Mouse (Mus musculus): ENCODE measurements around the gene Ntng1. TPM values are rescaled to one million over a fixed set of nuclear protein-coding genes. Genes with fewer than 3 reads are reported as not detected.

Gene Ntng1
- polyA plus RNA-seq, 1 experiment = 13.6 TPM

GRCm38 (mm10) chr3:109942960-109943359 is 200.9 kb downstream of the Ntng1 start:
- Histone ChIP-seq H3K27ac (ENCODE audit: insufficient read depth, low read length) (no peak overlapping the region), H3K4me3 (ENCODE audit: insufficient read depth, low read length) (no peak overlapping the region), H3K4me1 (ENCODE audit: control insufficient read depth, insufficient read depth, low read length) (peaks cover 2% of the 10 kb centered on the region; the same call in 1 of the 2 replicates)
- TF ChIP-seq POLR2A (IDR thresholded peaks at IDR 0.05; ENCODE audit: extremely low read depth, insufficient read depth, low read length) = no peak
- TF ChIP-seq CTCF (IDR thresholded peaks at IDR 0.05; ENCODE audit: extremely low read depth, insufficient read depth, low read length) = no peak

- Histone ChIP-seq H3K4me3 (ENCODE audit: insufficient read depth, low read length) (no peak overlapping the region), H3K4me1 (ENCODE audit: control insufficient read depth, insufficient read depth, low read length) (peaks cover 2% of the 10 kb centered on the region; the same call in 1 of the 2 replicates), H3K27ac (ENCODE audit: insufficient read depth, low read length) (no peak overlapping the region)
- TF ChIP-seq POLR2A (IDR thresholded peaks at IDR 0.05; ENCODE audit: extremely low read depth, insufficient read depth, low read length) (no peak), CTCF (IDR thresholded peaks at IDR 0.05; ENCODE audit: extremely low read depth, insufficient read depth, low read length) (no peak)
Observed at GRCm38 (mm10) chr3:109937634-109938033, 206.2 kb downstream of the Ntng1 start.

GRCm38 (mm10) chr3:109936275-109936674 is 207.5 kb downstream of the Ntng1 start:
- TF ChIP-seq CTCF (IDR thresholded peaks at IDR 0.05; ENCODE audit: extremely low read depth, insufficient read depth, low read length) (no peak), POLR2A (IDR thresholded peaks at IDR 0.05; ENCODE audit: extremely low read depth, insufficient read depth, low read length) (no peak)
- H3K4me3 ChIP-seq (ENCODE audit: insufficient read depth, low read length) = no peak overlapping the region
- peaks cover 3% of the 10 kb centered on the region; the same call in 1 of the 2 replicates for H3K4me1 ChIP-seq (ENCODE audit: control insufficient read depth, insufficient read depth, low read length)
- no peak overlapping the region for H3K27ac ChIP-seq (ENCODE audit: insufficient read depth, low read length)

GRCm38 (mm10) chr3:109932261-109932660 is 211.6 kb downstream of the Ntng1 start:
- Histone ChIP-seq H3K4me1 (ENCODE audit: control insufficient read depth, insufficient read depth, low read length) (peaks cover 2% of the 10 kb centered on the region; the same call in 1 of the 2 replicates), H3K27ac (ENCODE audit: insufficient read depth, low read length) (no peak overlapping the region), H3K4me3 (ENCODE audit: insufficient read depth, low read length) (no peak overlapping the region)
- TF ChIP-seq POLR2A (IDR thresholded peaks at IDR 0.05; ENCODE audit: extremely low read depth, insufficient read depth, low read length) (no peak), CTCF (IDR thresholded peaks at IDR 0.05; ENCODE audit: extremely low read depth, insufficient read depth, low read length) (no peak)

GRCm38 (mm10) chr3:109931021-109931420 is 212.8 kb downstream of the Ntng1 start:
- Histone ChIP-seq H3K27ac (ENCODE audit: insufficient read depth, low read length) (no peak overlapping the region), H3K4me1 (ENCODE audit: control insufficient read depth, insufficient read depth, low read length) (peaks cover 2% of the 10 kb centered on the region; the same call in 1 of the 2 replicates)
- no peak for TF ChIP-seq CTCF (IDR thresholded peaks at IDR 0.05; ENCODE audit: extremely low read depth, insufficient read depth, low read length)
- TF ChIP-seq POLR2A (IDR thresholded peaks at IDR 0.05; ENCODE audit: extremely low read depth, insufficient read depth, low read length) = no peak

GRCm38 (mm10) chr3:109923788-109924187 is 220.0 kb downstream of the Ntng1 start:
- TF ChIP-seq POLR2A (IDR thresholded peaks at IDR 0.05; ENCODE audit: extremely low read depth, insufficient read depth, low read length) = no peak
- no peak for TF ChIP-seq CTCF (IDR thresholded peaks at IDR 0.05; ENCODE audit: extremely low read depth, insufficient read depth, low read length)
- H3K4me3 ChIP-seq (ENCODE audit: insufficient read depth, low read length) = no peak overlapping the region
- H3K27ac ChIP-seq (ENCODE audit: insufficient read depth, low read length) = no peak overlapping the region

More at GRCm38 (mm10) chr3:109931021-109931420, 212.8 kb downstream of the Ntng1 start:
- H3K4me3 ChIP-seq (ENCODE audit: insufficient read depth, low read length) = no peak overlapping the region

GRCm38 (mm10) chr3:109918996-109919395 is 224.8 kb downstream of the Ntng1 start:
- TF ChIP-seq POLR2A (IDR thresholded peaks at IDR 0.05; ENCODE audit: extremely low read depth, insufficient read depth, low read length) (no peak), CTCF (IDR thresholded peaks at IDR 0.05; ENCODE audit: extremely low read depth, insufficient read depth, low read length) (no peak)
- H3K4me1 ChIP-seq (ENCODE audit: control insufficient read depth, insufficient read depth, low read length) = peaks cover 2% of the 10 kb centered on the region
- H3K27ac ChIP-seq (ENCODE audit: insufficient read depth, low read length) = no peak overlapping the region
- H3K4me3 ChIP-seq (ENCODE audit: insufficient read depth, low read length) = no peak overlapping the region

More at GRCm38 (mm10) chr3:109923788-109924187, 220.0 kb downstream of the Ntng1 start:
- H3K4me1 ChIP-seq (ENCODE audit: control insufficient read depth, insufficient read depth, low read length) = no peaks in the 10 kb centered on the region; the same call in 1 of the 2 replicates

- TF ChIP-seq CTCF (IDR thresholded peaks at IDR 0.05; ENCODE audit: extremely low read depth, insufficient read depth, low read length) (no peak), POLR2A (IDR thresholded peaks at IDR 0.05; ENCODE audit: extremely low read depth, insufficient read depth, low read length) (no peak)
- Histone ChIP-seq H3K4me1 (ENCODE audit: control insufficient read depth, insufficient read depth, low read length) (peaks cover 2% of the 10 kb centered on the region), H3K4me3 (ENCODE audit: insufficient read depth, low read length) (no peak overlapping the region), H3K27ac (ENCODE audit: insufficient read depth, low read length) (no peak overlapping the region)
Observed at GRCm38 (mm10) chr3:109917926-109918694, 225.7 kb downstream of the Ntng1 start.

GRCm38 (mm10) chr3:109917077-109917476 is 226.7 kb downstream of the Ntng1 start:
- H3K27ac ChIP-seq (ENCODE audit: insufficient read depth, low read length) = no peak overlapping the region

GRCm38 (mm10) chr3:109914226-109914625 is 229.6 kb downstream of the Ntng1 start:
- H3K27ac ChIP-seq (ENCODE audit: insufficient read depth, low read length) = no peak overlapping the region
- TF ChIP-seq POLR2A (IDR thresholded peaks at IDR 0.05; ENCODE audit: extremely low read depth, insufficient read depth, low read length) (no peak), CTCF (IDR thresholded peaks at IDR 0.05; ENCODE audit: extremely low read depth, insufficient read depth, low read length) (no peak)
- no peak overlapping the region for H3K4me3 ChIP-seq (ENCODE audit: insufficient read depth, low read length)
- peaks cover 2% of the 10 kb centered on the region for H3K4me1 ChIP-seq (ENCODE audit: control insufficient read depth, insufficient read depth, low read length)

More at GRCm38 (mm10) chr3:109917077-109917476, 226.7 kb downstream of the Ntng1 start:
- TF ChIP-seq CTCF (IDR thresholded peaks at IDR 0.05; ENCODE audit: extremely low read depth, insufficient read depth, low read length) (no peak), POLR2A (IDR thresholded peaks at IDR 0.05; ENCODE audit: extremely low read depth, insufficient read depth, low read length) (no peak)
- peaks cover 2% of the 10 kb centered on the region for H3K4me1 ChIP-seq (ENCODE audit: control insufficient read depth, insufficient read depth, low read length)
- no peak overlapping the region for H3K4me3 ChIP-seq (ENCODE audit: insufficient read depth, low read length)

All from cortical plate, adult 2 months (tissue).